27 mouse cellular contexts compared by ENCODE assay signal in genomic region chr10:36239486-36239885, GRCm38 (mm10).
"Had no signal": no experiment of that assay in that cellular context is flagged by ENCODE, and none has a peak within 500 bp of the region (broad histone marks: within the 10 kb centered on the region; RNA-seq: fewer than 3 reads in every experiment).

No protein-coding gene starts in this region.

- H3K4me1 ChIP-seq: embryonic facial prominence, embryonic 10.5 days; embryonic facial prominence, embryonic 12.5 days; embryonic facial prominence, embryonic 13.5 days; embryonic facial prominence, embryonic 15.5 days; forebrain, embryonic 10.5 days; forebrain, embryonic 12.5 days; forebrain, embryonic 13.5 days; forebrain, embryonic 15.5 days had no signal

- H3K27ac ChIP-seq: embryonic facial prominence, embryonic 10.5 days; embryonic facial prominence, embryonic 12.5 days; embryonic facial prominence, embryonic 13.5 days; embryonic facial prominence, embryonic 15.5 days; forebrain, embryonic 10.5 days; forebrain, embryonic 12.5 days; forebrain, embryonic 13.5 days; forebrain, embryonic 15.5 days; gastrocnemius, adult 2 months; heart, adult 2 months had no signal

- H3K4me2 ChIP-seq: embryonic facial prominence, embryonic 12.5 days; embryonic facial prominence, embryonic 13.5 days; embryonic facial prominence, embryonic 15.5 days; forebrain, embryonic 12.5 days; forebrain, embryonic 13.5 days; forebrain, embryonic 15.5 days had no signal

- ATAC-seq: forebrain, embryonic 13.5 days; forebrain, embryonic 14.5 days; forebrain, embryonic 15.5 days; forebrain, embryonic 16.5 days; forebrain, postnatal 0 days had no signal

- H3K4me3 ChIP-seq: embryonic facial prominence, embryonic 10.5 days; embryonic facial prominence, embryonic 12.5 days; embryonic facial prominence, embryonic 13.5 days; embryonic facial prominence, embryonic 15.5 days; erythroblast, embryonic 14.5 days; forebrain, embryonic 10.5 days; forebrain, embryonic 12.5 days; forebrain, embryonic 13.5 days; forebrain, embryonic 15.5 days; gastrocnemius, adult 2 months; heart, adult 2 months had no signal

- H3K9me3 ChIP-seq: embryonic facial prominence, embryonic 10.5 days; embryonic facial prominence, embryonic 12.5 days; embryonic facial prominence, embryonic 13.5 days; embryonic facial prominence, embryonic 15.5 days; forebrain, embryonic 10.5 days; forebrain, embryonic 12.5 days; forebrain, embryonic 13.5 days; forebrain, embryonic 15.5 days had no signal

- H3K27me3 ChIP-seq: embryonic facial prominence, embryonic 12.5 days; embryonic facial prominence, embryonic 13.5 days; embryonic facial prominence, embryonic 15.5 days; forebrain, embryonic 12.5 days; forebrain, embryonic 13.5 days; forebrain, embryonic 15.5 days had no signal

- H3K36me3 ChIP-seq: embryonic facial prominence, embryonic 10.5 days; embryonic facial prominence, embryonic 12.5 days; embryonic facial prominence, embryonic 13.5 days; embryonic facial prominence, embryonic 15.5 days; forebrain, embryonic 10.5 days; forebrain, embryonic 12.5 days; forebrain, embryonic 15.5 days had no signal

- H3K9ac ChIP-seq: embryonic facial prominence, embryonic 12.5 days; embryonic facial prominence, embryonic 13.5 days; embryonic facial prominence, embryonic 15.5 days; forebrain, embryonic 12.5 days; forebrain, embryonic 13.5 days; forebrain, embryonic 15.5 days; forebrain, postnatal 0 days had no signal

- DNase-seq: cerebellum, adult 8-10 months; cerebellum, adult 9-10 months; cerebellum, adult 9-11 months; cerebellum, postnatal 10 days; cerebellum, postnatal 14 days; cerebellum, postnatal 25 days; cerebellum, postnatal 36 days; embryo, embryonic 11 days; forebrain, postnatal 0 days; gastrocnemius, adult 2 months; gastrocnemius, postnatal 10 days; gastrocnemius, postnatal 14 days; gastrocnemius, postnatal 25 days; gastrocnemius, postnatal 36 days; heart, adult 18-20 months; heart, adult 2 months had no signal
